Mouse (Mus musculus): ENCODE measurements at regions not wholly inside any gene's neighbourhood (a gene's known extent, or its start where the extent isn't known, plus 50 kb on each side); places are given as distances from the start of the nearest gene placed in this dataset.

- H3K4me3 ChIP-seq (ENCODE audit: insufficient read depth, poor library complexity, severe bottlenecking) = no peak overlapping the region
- no peaks in the 10 kb centered on the region for H3K79me2 ChIP-seq (ENCODE audit: control insufficient read depth, insufficient read depth)
- H3K36me3 ChIP-seq (ENCODE audit: control insufficient read depth, insufficient read depth) = no peaks in the 10 kb centered on the region
- no peaks in the 10 kb centered on the region for H3K79me3 ChIP-seq (ENCODE audit: low read depth)
- no peak overlapping the region for H3ac ChIP-seq (ENCODE audit: control insufficient read depth, insufficient read length, low read depth)
- no peak for TF ChIP-seq CTCF (IDR thresholded peaks at IDR 0.05; ENCODE audit: control insufficient read depth, insufficient read depth, insufficient read length)
- TF ChIP-seq CEBPB (IDR thresholded peaks at IDR 0.05; ENCODE audit: low read depth) = no peak
- TF ChIP-seq MYOD1 (IDR thresholded peaks at IDR 0.05; ENCODE audit: control insufficient read depth, insufficient read length, low read depth) = no peak
- no peaks in the 10 kb centered on the region for H3K27me3 ChIP-seq (ENCODE audit: control insufficient read depth, insufficient read depth, insufficient read length)
These were observed 89.6 kb upstream of the Sgk1 start for GRCm38 (mm10) chr10:21792431-21792830.

- no peak overlapping the region for H3ac ChIP-seq (ENCODE audit: control insufficient read depth, insufficient read length, low read depth)
- H3K79me3 ChIP-seq (ENCODE audit: low read depth) = no peaks in the 10 kb centered on the region
- no peak overlapping the region for H3K4me3 ChIP-seq (ENCODE audit: insufficient read depth, poor library complexity, severe bottlenecking)
- no peaks in the 10 kb centered on the region for H3K79me2 ChIP-seq (ENCODE audit: control insufficient read depth, insufficient read depth)
- TF ChIP-seq MYOG (IDR thresholded peaks at IDR 0.05; ENCODE audit: control insufficient read depth, extremely low read depth, insufficient read length) (no peak), CTCF (IDR thresholded peaks at IDR 0.05; ENCODE audit: control insufficient read depth, insufficient read depth, insufficient read length) (no peak), FOSL1 (IDR thresholded peaks at IDR 0.05; ENCODE audit: insufficient read depth, low read length, poor library complexity, severe bottlenecking) (no peak), USF1 (IDR thresholded peaks at IDR 0.05; ENCODE audit: low read depth) (no peak), CEBPB (IDR thresholded peaks at IDR 0.05; ENCODE audit: low read depth) (no peak), MAX (IDR thresholded peaks at IDR 0.05) (no peak), MYOD1 (IDR thresholded peaks at IDR 0.05; ENCODE audit: control insufficient read depth, insufficient read length, low read depth) (no peak)
- no peaks in the 10 kb centered on the region for H3K27me3 ChIP-seq (ENCODE audit: control insufficient read depth, insufficient read depth, insufficient read length)
- no peaks in the 10 kb centered on the region for H3K36me3 ChIP-seq (ENCODE audit: control insufficient read depth, insufficient read depth)
These were observed 88.3 kb upstream of the Sgk1 start for GRCm38 (mm10) chr10:21793641-21794040.

GRCm38 (mm10) chr10:21796386-21796785 lies 85.6 kb upstream of the Sgk1 start:
- Histone ChIP-seq H3K79me2 (ENCODE audit: control insufficient read depth, insufficient read depth) (no peaks in the 10 kb centered on the region), H3K79me3 (ENCODE audit: low read depth) (no peaks in the 10 kb centered on the region), H3ac (ENCODE audit: control insufficient read depth, insufficient read length, low read depth) (no peak overlapping the region), H3K36me3 (ENCODE audit: control insufficient read depth, insufficient read depth) (no peaks in the 10 kb centered on the region), H3K27me3 (ENCODE audit: control insufficient read depth, insufficient read depth, insufficient read length) (no peaks in the 10 kb centered on the region), H3K4me3 (ENCODE audit: insufficient read depth, poor library complexity, severe bottlenecking) (no peak overlapping the region)
- TF ChIP-seq CEBPB (IDR thresholded peaks at IDR 0.05; ENCODE audit: low read depth) = no peak
- TF ChIP-seq MYOD1 (IDR thresholded peaks at IDR 0.05; ENCODE audit: control insufficient read depth, insufficient read length, low read depth) = peak; percentile 91

GRCm38 (mm10) chr10:21798103-21798502 lies 83.9 kb upstream of the Sgk1 start:
- Histone ChIP-seq H3K79me3 (ENCODE audit: low read depth) (no peaks in the 10 kb centered on the region), H3K4me3 (ENCODE audit: insufficient read depth, poor library complexity, severe bottlenecking) (no peak overlapping the region), H3K27me3 (ENCODE audit: control insufficient read depth, insufficient read depth, insufficient read length) (no peaks in the 10 kb centered on the region), H3K79me2 (ENCODE audit: control insufficient read depth, insufficient read depth) (no peaks in the 10 kb centered on the region), H3ac (ENCODE audit: control insufficient read depth, insufficient read length, low read depth) (no peak overlapping the region), H3K36me3 (ENCODE audit: control insufficient read depth, insufficient read depth) (no peaks in the 10 kb centered on the region)
- TF ChIP-seq CEBPB (IDR thresholded peaks at IDR 0.05; ENCODE audit: low read depth) (no peak), MYOD1 (IDR thresholded peaks at IDR 0.05; ENCODE audit: control insufficient read depth, insufficient read length, low read depth) (peak; percentile 36)

- H3ac ChIP-seq (ENCODE audit: control insufficient read depth, insufficient read length, low read depth) = no peak overlapping the region
- no peaks in the 10 kb centered on the region for H3K36me3 ChIP-seq (ENCODE audit: control insufficient read depth, insufficient read depth)
- no peaks in the 10 kb centered on the region for H3K27me3 ChIP-seq (ENCODE audit: control insufficient read depth, insufficient read depth, insufficient read length)
- no peaks in the 10 kb centered on the region for H3K79me2 ChIP-seq (ENCODE audit: control insufficient read depth, insufficient read depth)
- H3K4me3 ChIP-seq (ENCODE audit: insufficient read depth, poor library complexity, severe bottlenecking) = no peak overlapping the region
- H3K79me3 ChIP-seq (ENCODE audit: low read depth) = no peaks in the 10 kb centered on the region
- TF ChIP-seq FOSL1 (IDR thresholded peaks at IDR 0.05; ENCODE audit: insufficient read depth, low read length, poor library complexity, severe bottlenecking) (peak; percentile 47), MYOD1 (IDR thresholded peaks at IDR 0.05; ENCODE audit: control insufficient read depth, insufficient read length, low read depth) (peak; percentile 37), USF1 (IDR thresholded peaks at IDR 0.05; ENCODE audit: low read depth) (no peak)
These were observed 80.4 kb upstream of the Sgk1 start for GRCm38 (mm10) chr10:21801556-21801955.

GRCm38 (mm10) chr10:21803184-21803583 lies 78.8 kb upstream of the Sgk1 start:
- TF ChIP-seq CEBPB (IDR thresholded peaks at IDR 0.05; ENCODE audit: low read depth) = no peak
- TF ChIP-seq FOSL1 (IDR thresholded peaks at IDR 0.05; ENCODE audit: insufficient read depth, low read length, poor library complexity, severe bottlenecking) = no peak
- H3K27me3 ChIP-seq (ENCODE audit: control insufficient read depth, insufficient read depth, insufficient read length) = no peaks in the 10 kb centered on the region
- H3K79me3 ChIP-seq (ENCODE audit: low read depth) = no peaks in the 10 kb centered on the region
- H3K79me2 ChIP-seq (ENCODE audit: control insufficient read depth, insufficient read depth) = no peaks in the 10 kb centered on the region
- H3K4me3 ChIP-seq (ENCODE audit: insufficient read depth, poor library complexity, severe bottlenecking) = no peak overlapping the region
- H3ac ChIP-seq (ENCODE audit: control insufficient read depth, insufficient read length, low read depth) = no peak overlapping the region
- H3K36me3 ChIP-seq (ENCODE audit: control insufficient read depth, insufficient read depth) = no peaks in the 10 kb centered on the region

- Histone ChIP-seq H3K4me3 (ENCODE audit: insufficient read depth, poor library complexity, severe bottlenecking) (no peak overlapping the region), H3ac (ENCODE audit: control insufficient read depth, insufficient read length, low read depth) (no peak overlapping the region)
- TF ChIP-seq MAX (IDR thresholded peaks at IDR 0.05) (no peak), MYOG (IDR thresholded peaks at IDR 0.05; ENCODE audit: control insufficient read depth, extremely low read depth, insufficient read length) (no peak), USF1 (IDR thresholded peaks at IDR 0.05; ENCODE audit: low read depth) (no peak), CTCF (IDR thresholded peaks at IDR 0.05; ENCODE audit: control insufficient read depth, insufficient read depth, insufficient read length) (no peak), FOSL1 (IDR thresholded peaks at IDR 0.05; ENCODE audit: insufficient read depth, low read length, poor library complexity, severe bottlenecking) (no peak), MYOD1 (IDR thresholded peaks at IDR 0.05; ENCODE audit: control insufficient read depth, insufficient read length, low read depth) (no peak), CEBPB (IDR thresholded peaks at IDR 0.05; ENCODE audit: low read depth) (no peak)
These were observed 77.2 kb upstream of the Sgk1 start for GRCm38 (mm10) chr10:21804761-21805160.

More at GRCm38 (mm10) chr10:21804761-21805160, 77.2 kb upstream of the Sgk1 start:
- no peaks in the 10 kb centered on the region for H3K79me2 ChIP-seq (ENCODE audit: control insufficient read depth, insufficient read depth)
- no peaks in the 10 kb centered on the region for H3K27me3 ChIP-seq (ENCODE audit: control insufficient read depth, insufficient read depth, insufficient read length)
- no peaks in the 10 kb centered on the region for H3K36me3 ChIP-seq (ENCODE audit: control insufficient read depth, insufficient read depth)
- H3K79me3 ChIP-seq (ENCODE audit: low read depth) = no peaks in the 10 kb centered on the region

Data from C2C12 (cell line).